Mouse (Mus musculus): Measurements from ENCODE around the gene Cd72.

Gene Cd72

DNA sequence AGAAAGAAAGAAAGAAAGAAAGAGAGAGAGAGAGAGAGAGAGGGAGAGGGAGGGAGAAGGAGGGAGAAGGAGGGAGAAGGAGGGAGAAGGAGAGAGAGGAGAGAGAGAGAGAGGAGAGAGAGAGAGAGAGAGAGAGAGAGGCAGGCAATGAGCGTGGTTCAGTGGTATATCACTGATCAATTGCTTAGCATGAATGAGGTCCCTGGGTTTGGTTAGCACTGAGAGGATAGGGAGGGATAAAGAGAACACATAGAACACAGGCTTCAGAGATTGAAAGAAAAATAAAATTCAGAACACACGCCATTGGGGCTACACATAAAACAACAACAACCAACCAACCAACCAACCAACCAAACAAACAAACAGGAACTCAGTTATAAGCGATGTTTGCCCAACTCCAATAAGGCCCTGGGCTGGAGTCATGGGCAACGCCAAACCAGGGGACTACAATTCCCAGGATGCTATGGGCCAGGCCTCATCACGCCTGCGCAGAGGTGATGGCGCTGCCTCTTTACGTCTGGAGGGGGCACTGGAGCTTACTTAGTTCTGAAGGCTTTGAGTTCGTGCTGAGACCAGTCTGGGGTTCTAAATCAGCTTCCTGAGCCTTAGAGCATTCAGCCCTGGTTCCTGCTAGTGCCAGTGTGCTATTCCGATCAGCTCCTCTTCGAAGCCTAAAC lies 23.6 kb upstream of the Cd72 start:
- DNase-seq: peak; percentile 91

DNA sequence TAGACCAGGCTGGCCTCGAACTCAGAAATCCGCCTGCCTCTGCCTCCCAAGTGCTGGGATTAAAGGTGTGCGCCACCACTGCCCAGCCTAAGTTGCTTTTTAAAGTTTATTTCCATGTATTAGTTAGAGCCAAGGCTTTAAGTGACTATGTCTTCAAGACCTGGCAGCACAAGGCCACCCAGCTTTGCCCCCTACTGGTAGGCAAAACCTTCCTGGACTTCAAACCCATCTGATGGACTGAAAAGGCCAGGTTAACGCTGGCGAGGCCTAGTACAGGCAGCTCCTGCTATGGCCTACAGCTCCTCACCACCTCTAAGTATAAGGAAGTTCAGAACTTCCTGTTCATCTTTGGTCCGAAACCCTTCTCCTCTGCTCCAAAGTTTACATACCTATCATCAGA lies 22.2 kb upstream of the Cd72 start:
- DNase-seq: no peak

- DNase-seq: no peak
Observed at GRCm38 (mm10) chr4:43473636-43474035, 19.2 kb upstream of the Cd72 start.

DNA sequence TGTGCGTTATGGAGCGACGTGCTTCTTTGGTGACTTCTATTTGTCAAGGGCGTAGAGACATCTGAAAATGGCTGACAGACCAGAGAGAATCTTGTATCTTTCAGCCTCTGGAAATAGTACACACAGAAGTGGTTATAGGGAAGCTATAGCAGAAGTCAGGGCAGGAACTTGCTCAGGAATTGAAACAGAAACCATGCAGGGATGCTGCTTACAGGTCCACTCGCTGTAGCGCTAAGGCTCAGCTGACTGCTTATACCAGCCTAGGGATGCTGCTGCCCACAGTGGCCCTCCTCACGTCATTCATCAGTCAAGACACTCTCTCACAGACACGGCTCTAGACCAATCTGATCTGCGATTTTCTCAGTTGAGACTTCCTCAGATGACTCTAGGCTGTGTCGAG lies 15.9 kb upstream of the Cd72 start:
- no peak for DNase-seq

GRCm38 (mm10) chr4:43466872-43467271 lies 12.4 kb upstream of the Cd72 start:
- no peak for DNase-seq

DNA sequence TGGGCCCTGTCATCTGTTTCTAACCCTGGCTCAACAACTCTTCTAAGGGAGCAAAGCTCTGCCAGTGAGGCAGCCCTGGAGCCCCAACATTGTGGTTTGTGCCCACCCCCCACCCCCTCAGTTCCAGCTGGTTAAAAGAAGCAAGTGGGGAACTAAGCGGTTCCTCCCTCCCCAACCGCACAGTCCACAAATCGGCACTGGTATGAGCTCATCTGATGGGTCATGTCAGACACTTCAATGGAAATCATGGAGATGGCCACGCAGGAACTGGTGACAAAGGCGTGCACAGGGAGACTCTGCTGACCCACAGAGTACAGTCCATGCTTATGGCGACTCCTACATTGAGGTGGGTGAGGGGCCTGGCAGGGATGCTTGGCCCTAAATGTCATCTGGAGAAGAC lies 11.5 kb upstream of the Cd72 start:
- no peak for DNase-seq

GRCm38 (mm10) chr4:43463102-43463501 lies 8.7 kb upstream of the Cd72 start:
- no peak for DNase-seq

DNA sequence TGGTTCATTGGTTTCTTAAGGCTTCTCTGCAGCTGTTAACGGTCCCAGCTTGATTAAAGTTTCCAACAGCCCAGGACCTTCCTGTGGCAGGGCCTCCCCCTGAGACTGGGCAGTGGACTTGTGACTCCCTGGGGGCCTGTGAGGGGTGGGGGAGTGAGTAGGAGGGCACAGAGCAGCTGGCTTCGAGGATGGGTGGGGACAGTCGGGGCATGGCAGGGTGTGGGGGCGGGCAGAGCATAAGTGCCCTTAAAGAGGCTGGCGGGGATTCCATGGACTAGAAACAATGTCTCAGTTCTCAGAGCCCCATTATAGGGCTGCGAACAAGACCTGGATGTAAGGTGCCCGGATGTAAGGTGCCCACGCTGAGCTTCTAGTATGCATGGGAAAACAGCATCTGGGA lies 2.7 kb upstream of the Cd72 start:
- no peak for DNase-seq

GRCm38 (mm10) chr4:43456470-43456869 lies 2.0 kb upstream of the Cd72 start:
- DNase-seq: no peak

- DNase-seq: no peak
Observed at GRCm38 (mm10) chr4:43453413-43453812, 1.0 kb downstream of the Cd72 start.

DNA sequence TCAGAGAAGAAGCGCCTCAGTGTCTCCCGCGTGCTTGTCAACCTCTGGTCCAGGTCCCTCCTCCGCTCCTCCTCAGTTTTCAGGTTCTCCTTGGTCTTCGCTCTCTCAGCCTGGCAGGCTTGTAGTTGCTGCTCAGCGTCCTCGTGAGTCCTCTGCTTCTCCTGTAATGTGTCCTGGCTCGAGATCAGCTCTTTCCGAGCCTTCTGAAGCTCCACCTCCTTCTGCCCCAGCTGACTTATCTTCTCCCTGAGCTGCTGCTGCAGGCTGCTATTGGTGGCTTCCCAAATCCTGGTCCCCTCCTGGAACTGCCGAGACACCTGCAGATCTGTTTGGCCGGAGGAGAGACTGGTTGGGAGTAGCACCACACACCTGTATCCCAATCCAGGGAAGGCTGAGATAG lies 2.1 kb downstream of the Cd72 start:
- DNase-seq: no peak

DNA sequence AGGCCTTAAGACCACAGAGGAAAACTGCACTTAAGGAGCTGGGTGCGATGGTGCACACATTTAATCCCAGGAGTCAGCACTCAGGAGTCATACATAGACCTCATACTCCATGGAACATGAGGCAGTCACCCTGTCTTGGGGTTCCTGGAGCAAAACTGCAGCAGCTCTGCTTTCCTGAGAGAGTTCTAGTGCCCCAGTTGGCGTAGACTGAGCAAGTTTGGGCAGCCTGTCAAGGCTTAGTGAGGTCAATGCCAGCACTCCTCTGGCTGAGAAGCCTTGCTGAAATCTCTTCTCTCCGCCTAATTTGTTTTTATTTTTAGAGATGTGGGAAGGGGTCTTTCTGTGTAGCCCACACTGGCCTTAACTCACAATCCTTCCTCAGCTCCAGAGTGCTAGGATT lies 5.9 kb downstream of the Cd72 start:
- DNase-seq: no peak

DNA sequence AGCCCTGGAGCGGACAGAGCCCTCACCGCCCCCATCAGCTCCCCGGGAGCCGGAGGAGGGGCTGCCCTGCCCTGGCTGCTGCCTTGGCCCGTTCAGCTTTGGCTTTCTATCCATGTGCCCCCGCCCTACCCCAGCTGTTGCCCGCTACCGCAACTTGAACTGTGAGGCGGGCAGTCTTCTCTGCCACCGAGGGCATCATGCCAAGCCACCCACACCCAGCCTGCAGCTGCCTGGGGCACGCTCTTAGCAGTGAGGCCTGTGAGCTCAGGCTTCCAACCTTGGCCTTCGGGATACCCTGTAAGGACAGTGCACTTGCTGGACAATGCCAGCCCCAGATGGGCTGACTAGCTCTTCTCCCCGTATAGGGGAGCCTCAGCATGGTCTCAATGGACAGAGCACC lies 7.2 kb downstream of the Cd72 start:
- no peak for DNase-seq

DNA sequence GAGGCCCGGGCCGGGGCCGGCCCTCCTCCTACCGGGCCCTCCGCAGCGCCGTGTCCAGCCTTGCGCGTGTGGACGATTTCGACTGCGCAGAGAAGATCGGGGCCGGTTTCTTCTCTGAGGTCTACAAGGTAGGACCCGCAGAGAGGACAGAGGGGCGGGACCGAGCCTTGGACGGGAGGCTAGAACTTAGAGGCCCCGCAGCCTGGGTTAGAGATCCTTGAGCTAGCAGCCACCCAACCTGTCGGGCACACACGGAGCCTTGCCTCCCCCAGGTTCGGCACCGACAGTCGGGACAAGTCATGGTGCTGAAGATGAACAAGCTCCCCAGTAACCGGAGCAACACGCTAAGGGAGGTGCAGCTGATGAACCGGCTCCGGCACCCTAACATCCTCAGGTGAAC lies 10.9 kb downstream of the Cd72 start:
- peak; percentile 53 for DNase-seq

GRCm38 (mm10) chr4:43442456-43443361 lies 11.7 kb downstream of the Cd72 start:
- peak; percentile 88 for DNase-seq

GRCm38 (mm10) chr4:43442044-43442443 lies 12.4 kb downstream of the Cd72 start:
- peak; percentile 100 for DNase-seq

GRCm38 (mm10) chr4:43441639-43442038 lies 12.8 kb downstream of the Cd72 start, which contains the start of gene Tesk1:
Gene Tesk1, plus strand, starts transcription at chr4:43441939.
- DNase-seq: no peak

DNA sequence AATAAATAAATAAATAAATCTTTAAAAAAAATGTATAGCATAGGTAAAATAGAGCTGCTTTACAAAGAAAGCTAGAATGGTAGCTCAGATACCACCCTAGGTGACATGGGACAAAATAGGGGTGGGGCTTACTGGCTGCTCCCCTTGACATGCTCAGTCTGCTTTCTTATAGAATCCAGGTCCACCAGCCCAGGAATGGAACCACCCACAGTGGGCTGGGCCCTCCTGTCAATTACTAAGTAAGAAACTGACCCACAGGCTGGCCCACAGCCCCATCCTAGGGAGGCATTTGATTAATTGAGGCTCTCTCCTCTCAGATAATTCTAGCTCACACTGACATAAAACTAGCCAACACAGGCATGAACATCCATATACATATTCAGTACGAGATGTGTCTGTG lies 21.6 kb downstream of the Cd72 start:
- no peak for DNase-seq

DNA sequence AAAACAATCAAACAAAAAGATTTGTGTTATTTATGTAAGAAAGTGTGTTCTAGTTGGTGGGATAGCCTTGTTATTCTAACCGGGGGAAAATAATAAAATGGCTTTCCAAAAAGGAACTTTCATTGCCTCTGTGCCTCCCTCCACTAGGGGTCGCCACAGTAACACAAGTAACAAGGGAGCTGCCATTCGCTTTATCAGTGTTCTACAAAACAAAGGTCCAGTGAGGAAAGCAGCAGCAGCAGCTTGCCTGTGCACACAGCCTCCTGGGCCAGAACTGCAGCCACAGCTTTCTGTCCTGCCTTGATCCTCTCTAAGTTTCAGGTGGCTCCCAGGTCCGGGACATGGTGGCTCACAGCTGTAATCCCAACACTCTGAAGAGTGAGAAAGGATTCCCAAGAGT lies 22.7 kb downstream of the Cd72 start:
- DNase-seq: peak; percentile 89

DNA sequence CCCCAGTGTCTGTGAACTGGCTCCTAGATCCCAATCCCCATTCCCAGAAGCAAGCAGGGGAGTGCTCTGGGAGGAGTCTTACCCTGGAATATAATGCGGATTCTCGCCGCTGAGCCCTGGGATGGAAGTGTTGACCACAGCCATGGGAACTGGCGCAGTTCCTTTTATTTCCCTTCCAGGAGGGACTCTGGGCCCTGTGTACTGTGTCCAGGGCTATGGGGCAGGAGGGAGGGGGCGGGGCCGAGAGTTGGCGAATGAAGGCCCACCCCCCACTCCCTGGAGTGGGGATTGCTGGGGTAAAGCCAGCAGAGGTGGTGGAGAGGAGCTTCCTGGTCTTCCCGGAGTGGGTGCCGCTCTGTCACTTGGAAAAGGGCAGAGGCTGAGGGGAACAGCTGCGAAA lies 25.5 kb downstream of the Cd72 start, which contains the start of gene Fam166b:
Gene Fam166b, minus strand, starts transcription at position 189 of the 400 bp plus-strand sequence.
- DNase-seq: peak; percentile 72

DNA sequence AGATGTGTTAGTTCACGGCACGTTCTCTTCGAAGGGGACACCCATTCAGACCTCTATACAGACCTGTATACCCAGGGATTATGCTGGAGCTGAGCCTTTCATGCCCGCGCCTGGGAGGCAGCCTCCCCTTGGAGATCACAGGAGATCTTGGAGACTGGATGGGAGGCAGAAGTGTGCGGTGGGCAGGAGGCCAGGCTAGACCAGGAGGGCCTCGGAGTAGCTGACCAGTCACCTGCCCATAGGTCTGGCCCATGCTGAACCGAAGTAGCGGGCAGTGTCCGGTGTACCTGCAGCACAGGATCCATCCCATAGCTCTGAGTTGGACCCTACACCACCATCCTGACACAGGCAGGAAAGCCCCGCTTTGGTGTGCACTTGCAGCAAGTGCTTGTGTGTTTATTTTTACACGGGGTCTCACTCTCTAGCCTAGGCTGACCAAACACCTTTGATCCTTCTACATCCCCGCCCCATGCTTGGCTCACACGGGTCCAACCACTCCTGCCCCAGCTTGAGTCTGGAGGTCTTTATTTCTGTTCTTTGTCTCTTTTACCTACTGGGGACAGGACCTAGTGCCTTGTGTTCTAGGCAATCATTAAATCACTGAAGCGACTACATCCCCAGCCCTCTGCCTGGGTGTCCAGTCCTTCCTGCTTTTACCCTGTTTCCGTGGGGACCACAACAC lies 26.1 kb downstream of the Cd72 start:
- no peak for DNase-seq

GRCm38 (mm10) chr4:43427501-43428179 lies 26.8 kb downstream of the Cd72 start:
- no peak for DNase-seq

DNA sequence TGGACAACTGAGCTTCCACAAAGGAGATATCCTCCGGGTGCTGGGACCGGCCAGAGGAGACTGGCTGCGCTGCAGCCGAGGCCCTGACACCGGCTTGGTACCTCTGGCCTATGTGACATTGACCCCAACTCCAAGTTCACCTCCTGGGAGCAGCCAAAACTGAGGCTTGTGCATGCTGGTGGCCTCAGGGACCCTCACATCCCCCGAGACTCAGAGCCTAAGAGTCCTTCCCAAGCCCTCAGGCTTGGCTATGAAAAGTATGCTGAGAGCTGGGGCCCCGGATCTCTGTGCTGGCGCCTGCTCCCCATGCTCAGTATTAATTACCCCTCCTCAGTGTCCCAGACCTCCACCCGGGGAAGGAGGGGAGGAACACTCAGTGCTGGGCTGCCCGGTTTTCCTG lies 27.9 kb downstream of the Cd72 start:
- DNase-seq: no peak
